Mouse (Mus musculus) mammary gland, adult 2 months (tissue): ENCODE data around the gene Arhgap33. TPM values are rescaled to one million over a fixed set of nuclear protein-coding genes. Genes with fewer than 3 reads are reported as not detected.

ENCODE experiments used
- polyA plus RNA-seq: library from polyadenylated mRNA; depleted of rRNA; stranded (reverse); fragments of >200 nt; gene quantifications from 2 replicates; pipeline ENCODE4 v1.2.3, GENCODE M21; 2012; ENCODE audit warnings: low replicate concordance; rRNA removed

The Arhgap33 gene
- 10.7 and 22.5 TPM in 2 replicates for polyA plus RNA-seq

GRCm38 (mm10) chr7:30534633-30535577, at the start of gene Arhgap33:
Arhgap33 (minus strand) TSS chr7:30535060.

GRCm38 (mm10) chr7:30564970-30565571, 30.2 kb upstream of the Arhgap33 start, which contains the start of gene Igflr1:
Igflr1 (plus strand) TSS chr7:30565427.

GRCm38 (mm10) chr7:30563117-30563905, 28.5 kb upstream of the Arhgap33 start, which contains the start of the genes U2af1l4, Gm49396 and Psenen:
U2af1l4 (plus strand) TSS chr7:30563301.
Gm49396 (plus strand) TSS chr7:30563344.
Psenen (minus strand) TSS chr7:30563627.

GRCm38 (mm10) chr7:30559443-30559954, 24.6 kb upstream of the Arhgap33 start, which contains the start of gene Lin37:
Lin37 (minus strand) TSS chr7:30559838.

GRCm38 (mm10) chr7:30552102-30553020, 17.5 kb upstream of the Arhgap33 start, which contains the start of the genes Hspb6 and Proser3:
Hspb6 (plus strand) TSS chr7:30552178.
Proser3 (minus strand) TSS chr7:30552299.

GRCm38 (mm10) chr7:30493401-30493931, 41.4 kb downstream of the Arhgap33 start, which contains the start of gene Prodh2:
Prodh2 (plus strand) TSS chr7:30493622.

Other genes starting within 250 kb of the Arhgap33 start
- gene Clip3, start 243.3 kb downstream of the Arhgap33 start, polyA plus RNA-seq, result 21.3 and 27.3 TPM in 2 replicates
- 159 and 218 TPM in 2 replicates for gene Alkbh6, start 226.3 kb downstream of the Arhgap33 start, polyA plus RNA-seq
- gene Syne4, start 220.3 kb downstream of the Arhgap33 start, polyA plus RNA-seq, result 58.8 and 76.8 TPM in 2 replicates
- gene E130208F15Rik, start 213.3 kb downstream of the Arhgap33 start, polyA plus RNA-seq, result 0.52 and 2.0 TPM in 2 replicates
- gene Sdhaf1, start 211.2 kb downstream of the Arhgap33 start, polyA plus RNA-seq, result 18.7 and 40.8 TPM in 2 replicates
- 6.3 and 9.1 TPM in 2 replicates for gene Lrfn3, start 172.3 kb downstream of the Arhgap33 start, polyA plus RNA-seq
- gene Tyrobp, start 121.3 kb downstream of the Arhgap33 start, polyA plus RNA-seq, result 324 and 410 TPM in 2 replicates
- 133 and 195 TPM in 2 replicates for gene Hcst, start 115.2 kb downstream of the Arhgap33 start, polyA plus RNA-seq
- gene Nfkbid, start 113.3 kb downstream of the Arhgap33 start, polyA plus RNA-seq, result 16.2 and 37.4 TPM in 2 replicates
- 3.7 and 7.4 TPM in 2 replicates for gene Aplp1, start 89.5 kb downstream of the Arhgap33 start, polyA plus RNA-seq
- gene Kirrel2, start 77.4 kb downstream of the Arhgap33 start, polyA plus RNA-seq, result 0.63 TPM in 1 of 2 replicates, not detected in the other
- gene Nphs1, start 76.7 kb downstream of the Arhgap33 start, polyA plus RNA-seq, result 0.27 and 0.61 TPM in 2 replicates
- 1.4 TPM in 1 of 2 replicates, not detected in the other for gene Prodh2, start 41.4 kb downstream of the Arhgap33 start, polyA plus RNA-seq
- gene Hspb6, start 17.1 kb upstream of the Arhgap33 start, polyA plus RNA-seq, result 49.5 and 798 TPM in 2 replicates
- gene Proser3, start 17.2 kb upstream of the Arhgap33 start, polyA plus RNA-seq, result 8.0 and 10.5 TPM in 2 replicates
- gene Lin37, start 24.8 kb upstream of the Arhgap33 start, polyA plus RNA-seq, result 36.9 and 40.0 TPM in 2 replicates
- 58.9 and 66.3 TPM in 2 replicates for gene U2af1l4, start 28.2 kb upstream of the Arhgap33 start, polyA plus RNA-seq
- 2.1 and 2.5 TPM in 2 replicates for gene Gm49396, start 28.3 kb upstream of the Arhgap33 start, polyA plus RNA-seq
- 97.0 and 187 TPM in 2 replicates for gene Psenen, start 28.6 kb upstream of the Arhgap33 start, polyA plus RNA-seq
- 9.9 and 16.6 TPM in 2 replicates for gene Igflr1, start 30.4 kb upstream of the Arhgap33 start, polyA plus RNA-seq
- gene Kmt2b, start 53.7 kb upstream of the Arhgap33 start, polyA plus RNA-seq, result 63.8 and 73.1 TPM in 2 replicates
- 4.8 and 7.8 TPM in 2 replicates for gene Zbtb32, start 63.8 kb upstream of the Arhgap33 start, polyA plus RNA-seq
- 1.4 and 2.3 TPM in 2 replicates for gene Upk1a, start 77.8 kb upstream of the Arhgap33 start, polyA plus RNA-seq
- 332 and 742 TPM in 2 replicates for gene Cox6b1, start 91.1 kb upstream of the Arhgap33 start, polyA plus RNA-seq
- not detected in 2 replicates for gene Etv2, start 100.8 kb upstream of the Arhgap33 start, polyA plus RNA-seq
- gene Rbm42, start 115.3 kb upstream of the Arhgap33 start, polyA plus RNA-seq, result 53.5 and 112 TPM in 2 replicates
- 11.4 and 12.7 TPM in 2 replicates for gene Haus5, start 129.9 kb upstream of the Arhgap33 start, polyA plus RNA-seq
- gene Pmis2, start 136.5 kb upstream of the Arhgap33 start, polyA plus RNA-seq, result not detected in 2 replicates
- not detected in 2 replicates for gene 2200002J24Rik, start 163.9 kb upstream of the Arhgap33 start, polyA plus RNA-seq
- 0.05 and 0.70 TPM in 2 replicates for gene Atp4a, start 177.1 kb upstream of the Arhgap33 start, polyA plus RNA-seq
- 183 and 405 TPM in 2 replicates for gene Tmem147, start 194.5 kb upstream of the Arhgap33 start, polyA plus RNA-seq
- 0.09 and 0.10 TPM in 2 replicates for gene Gapdhs, start 208.6 kb upstream of the Arhgap33 start, polyA plus RNA-seq
- gene Sbsn, start 216.4 kb upstream of the Arhgap33 start, polyA plus RNA-seq, result 6.5 and 14.4 TPM in 2 replicates
- gene Dmkn, start 228.7 kb upstream of the Arhgap33 start, polyA plus RNA-seq, result 5.2 and 132 TPM in 2 replicates